Mouse (Mus musculus): ENCODE data around the gene Rufy1.

- TF ChIP-seq CTCF (conservative IDR thresholded peaks at IDR 0.05; ENCODE audit: low read length) = no peak
- TF ChIP-seq NANOG (IDR thresholded peaks at IDR 0.05; ENCODE audit: borderline replicate concordance, low read length) = no peak
Observed at GRCm38 (mm10) chr11:50354851-50355250, 76.1 kb downstream of the Rufy1 start.
